Mouse (Mus musculus) left cerebral cortex, postnatal 25 days (tissue): Measurements from ENCODE around the gene Actb. TPM values are rescaled to one million over a fixed set of nuclear protein-coding genes. Genes with fewer than 3 reads are reported as not detected.

Source experiments
- total RNA-seq, 2 experiments: library from RNA; stranded (reverse); gene quantifications; 2 replicates each; pipeline ENCODE4 v1.2.3; 2021

Gene Actb
- total RNA-seq, 2 experiments from 2014 or later = 2,451 to 2,479 TPM

Other genes starting within 250 kb of the Actb start
- 10 to 100 TPM; 19.4 to 20.6 TPM for gene Slc29a4, start 214.2 kb downstream of the Actb start, total RNA-seq
- gene Tnrc18, start 89.1 kb downstream of the Actb start, total RNA-seq = 100 to 1,000 TPM; 114 to 125 TPM
- 10 to 100 TPM; 32.5 to 33.7 TPM for gene Fbxl18, start 11.3 kb downstream of the Actb start, total RNA-seq
- gene Fscn1, start 53.6 kb upstream of the Actb start, total RNA-seq = 100 to 1,000 TPM; 384 to 450 TPM
- 10 to 100 TPM; 42.6 to 42.8 TPM for gene Rnf216, start 206.2 kb upstream of the Actb start, total RNA-seq
- under 1 TPM; 0.09 to 0.14 TPM for gene Olfr718-ps1, start 240.8 kb upstream of the Actb start, total RNA-seq